Mouse (Mus musculus) embryonic fibroblast, embryonic 13.5 days (primary cell): ENCODE results near the gene Tas2r118.

ENCODE experiments used
- CTCF ChIP-seq: IDR thresholded peaks from 2 replicates; pipeline ENCODE4 v1.5.1; 2011; ENCODE audit warnings: mild to moderate bottlenecking, control low read depth, low read length, moderate library complexity, borderline replicate concordance; ENCODE audit not compliant: insufficient read depth
- POLR2A ChIP-seq: IDR thresholded peaks from 2 replicates; pipeline ENCODE4 v1.6.1; 2011; ENCODE audit warnings: low read depth, mild to moderate bottlenecking, control low read depth, low read length, moderate library complexity

- no peak for TF ChIP-seq CTCF
- no peak for TF ChIP-seq POLR2A
Measured at GRCm38 (mm10) chr6:24018320-24018719, 48.5 kb upstream of the Tas2r118 start.
